Mouse (Mus musculus) thymus, adult 2 months (tissue): Measurements from ENCODE around the gene Slc38a3. TPM values are rescaled to one million over a fixed set of nuclear protein-coding genes. Genes with fewer than 3 reads are reported as not detected.

Source experiments
- DNase-seq: peaks from one replicate; pipeline ENCODE4 v3.0.0; 2021
- H3K27ac ChIP-seq: fragments of 200-500 bp; 2 replicates; pipeline ENCODE4 v1.5.1; 2012; ENCODE audit warnings: low read length, control low read depth; ENCODE audit not compliant: control insufficient read depth, insufficient read depth
- H3K27me3 ChIP-seq: fragments of 200-500 bp; 2 replicates; pipeline ENCODE4 v1.6.1; 2012; ENCODE audit warnings: mild to moderate bottlenecking, low read length, moderate library complexity, mixed read lengths; ENCODE audit not compliant: control insufficient read depth, insufficient read depth
- H3K36me3 ChIP-seq: fragments of 200-500 bp; 2 replicates; pipeline ENCODE4 v1.6.1; 2012; ENCODE audit warnings: mild to moderate bottlenecking, low read length, moderate library complexity; ENCODE audit not compliant: control insufficient read depth, insufficient read depth
- H3K4me1 ChIP-seq: fragments of 200-500 bp; replicated peaks from 2 replicates; pipeline ENCODE4 v1.6.1; 2012; ENCODE audit warnings: low read length; ENCODE audit not compliant: control insufficient read depth, insufficient read depth
- H3K4me3 ChIP-seq: fragments of 200-500 bp; 2 replicates; pipeline ENCODE4 v1.5.1; 2012; ENCODE audit warnings: mild to moderate bottlenecking, low read length, control low read depth, moderate library complexity; ENCODE audit not compliant: control insufficient read depth, insufficient read depth
- CTCF ChIP-seq: fragments of 200-500 bp; IDR thresholded peaks from 2 replicates; pipeline ENCODE4 v1.5.1; 2012; ENCODE audit warnings: mild to moderate bottlenecking, control low read depth, low read length, moderate library complexity, borderline replicate concordance; ENCODE audit not compliant: control insufficient read depth, poor library complexity, insufficient read depth; ENCODE audit errors: extremely low read depth
- POLR2A ChIP-seq: fragments of 200-500 bp; IDR thresholded peaks from 2 replicates; pipeline ENCODE4 v1.6.1; 2012; ENCODE audit warnings: mild to moderate bottlenecking, low read length, control low read depth, moderate library complexity; ENCODE audit not compliant: control insufficient read depth, poor library complexity, insufficient read depth; ENCODE audit errors: extremely low read depth
- WGBS: fragments of 180-500 bp; shearing (Covaris S2); methylation state at CpG from one replicate; pipeline ENCODE4 v1.1.7; 2018; 5-methylcytosine and 5-hydroxymethylcytosine counted together
- polyA plus RNA-seq: library from polyadenylated mRNA; depleted of rRNA; stranded (reverse); fragments of >200 nt; gene quantifications from 2 replicates; pipeline ENCODE4 v1.2.3, GENCODE M21; 2012

Slc38a3 gene
- polyA plus RNA-seq, 1 experiment, result 11.2 TPM

DNA sequence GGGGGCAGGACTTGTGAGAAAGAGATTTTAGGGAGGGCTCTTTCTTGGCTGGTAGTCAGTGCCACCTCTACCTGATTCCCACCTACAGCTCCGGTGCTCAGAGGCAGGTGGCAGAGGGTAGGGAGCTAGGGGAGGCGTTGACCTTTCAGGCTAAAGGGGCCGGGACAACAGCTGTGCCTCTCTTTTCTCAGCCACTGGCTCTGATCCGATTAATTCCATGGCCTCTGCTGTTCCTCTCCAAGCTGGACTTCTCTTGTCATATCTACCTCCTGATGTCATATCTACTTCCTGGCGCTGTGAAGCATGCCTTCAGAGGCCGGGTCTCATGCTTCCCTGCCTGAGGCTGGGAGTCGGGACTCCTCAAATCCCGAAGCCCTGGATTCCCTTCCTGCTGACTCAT lies 1.3 kb downstream of the Slc38a3 start:
- peaks cover 10% of the 10 kb centered on the region for H3K4me1 ChIP-seq
- H3K36me3 ChIP-seq, result no peaks in the 10 kb centered on the region
- no peak for TF ChIP-seq POLR2A
- TF ChIP-seq CTCF, result no peak
- no peak overlapping the region for H3K27ac ChIP-seq
- 75% methylated on average over 8 of the region's 8 CpGs for WGBS
- peaks cover 13% of the 10 kb centered on the region for H3K27me3 ChIP-seq
- no peak overlapping the region for H3K4me3 ChIP-seq
- no peak for DNase-seq

DNA sequence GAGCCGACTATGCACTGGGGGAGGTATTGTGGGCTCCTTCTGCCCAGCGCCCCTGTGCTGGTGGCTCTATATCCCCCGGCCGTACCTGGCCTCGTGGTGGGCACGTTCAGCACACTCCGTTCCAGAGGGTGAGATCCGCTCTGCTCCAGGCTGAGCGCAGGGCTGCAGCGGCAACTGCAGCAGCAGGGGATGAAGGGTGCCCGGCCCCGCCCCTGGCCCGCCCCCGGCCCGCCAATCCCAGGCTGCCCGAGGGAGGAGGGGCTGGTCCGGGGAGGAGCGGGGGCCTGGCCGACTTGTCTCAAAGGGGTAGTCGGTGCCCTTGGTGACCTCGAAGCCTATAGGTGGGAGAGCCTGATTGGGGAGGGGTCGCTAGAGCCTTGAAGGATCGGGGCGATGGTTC lies 2.1 kb downstream of the Slc38a3 start:
- Histone ChIP-seq H3K4me3 (no peak overlapping the region), H3K4me1 (peaks cover 10% of the 10 kb centered on the region), H3K27me3 (peaks cover 13% of the 10 kb centered on the region), H3K27ac (no peak overlapping the region), H3K36me3 (no peaks in the 10 kb centered on the region)
- WGBS, result 1% methylated on average over 24 of the region's 24 CpGs
- no peak for TF ChIP-seq CTCF
- no peak for TF ChIP-seq POLR2A
- DNase-seq, result peak; percentile 35

GRCm38 (mm10) chr9:107666751-107667205 lies 2.6 kb downstream of the Slc38a3 start:
- WGBS, result 4% methylated on average over 30 of the region's 30 CpGs
- H3K27ac ChIP-seq, result no peak overlapping the region
- no peak for DNase-seq
- peaks cover 10% of the 10 kb centered on the region for H3K4me1 ChIP-seq
- TF ChIP-seq CTCF (no peak), POLR2A (no peak)
- H3K4me3 ChIP-seq, result no peak overlapping the region
- H3K36me3 ChIP-seq, result no peaks in the 10 kb centered on the region
- peaks cover 13% of the 10 kb centered on the region for H3K27me3 ChIP-seq

GRCm38 (mm10) chr9:107665308-107665707 lies 4.0 kb downstream of the Slc38a3 start:
- no peaks in the 10 kb centered on the region for H3K36me3 ChIP-seq
- H3K27me3 ChIP-seq, result peaks cover 13% of the 10 kb centered on the region
- H3K4me1 ChIP-seq, result peaks cover 10% of the 10 kb centered on the region
- 78% methylated on average over 7 of the region's 7 CpGs for WGBS
- no peak overlapping the region for H3K4me3 ChIP-seq
- H3K27ac ChIP-seq, result no peak overlapping the region
- TF ChIP-seq POLR2A, result no peak
- TF ChIP-seq CTCF, result no peak
- no peak for DNase-seq

DNA sequence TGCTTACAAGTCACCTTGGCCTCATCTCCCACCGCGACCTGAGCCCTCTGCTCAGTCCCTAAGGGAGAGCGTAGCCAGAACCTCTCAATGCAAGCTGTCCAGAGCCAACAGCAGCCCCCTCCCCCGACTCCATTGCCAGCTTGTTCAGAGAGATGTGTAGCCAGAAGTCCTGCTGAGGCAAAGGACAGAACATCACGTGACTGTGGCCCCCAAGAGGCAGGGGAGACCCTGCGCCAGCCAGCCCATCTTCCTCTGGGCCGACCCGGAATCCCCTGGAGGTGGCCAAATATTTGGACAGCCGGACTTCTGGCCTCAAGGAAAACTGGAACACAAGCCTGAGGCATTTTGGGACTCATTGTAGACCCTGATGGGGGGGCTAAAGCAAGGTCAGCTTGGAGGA lies 5.8 kb downstream of the Slc38a3 start:
- H3K27ac ChIP-seq, result no peak overlapping the region
- peaks cover 10% of the 10 kb centered on the region for H3K4me1 ChIP-seq
- TF ChIP-seq CTCF (no peak), POLR2A (no peak)
- no peak for DNase-seq
- peaks cover 13% of the 10 kb centered on the region for H3K27me3 ChIP-seq
- WGBS, result 91% methylated on average over 9 of the region's 9 CpGs
- no peaks in the 10 kb centered on the region for H3K36me3 ChIP-seq
- no peak overlapping the region for H3K4me3 ChIP-seq

DNA sequence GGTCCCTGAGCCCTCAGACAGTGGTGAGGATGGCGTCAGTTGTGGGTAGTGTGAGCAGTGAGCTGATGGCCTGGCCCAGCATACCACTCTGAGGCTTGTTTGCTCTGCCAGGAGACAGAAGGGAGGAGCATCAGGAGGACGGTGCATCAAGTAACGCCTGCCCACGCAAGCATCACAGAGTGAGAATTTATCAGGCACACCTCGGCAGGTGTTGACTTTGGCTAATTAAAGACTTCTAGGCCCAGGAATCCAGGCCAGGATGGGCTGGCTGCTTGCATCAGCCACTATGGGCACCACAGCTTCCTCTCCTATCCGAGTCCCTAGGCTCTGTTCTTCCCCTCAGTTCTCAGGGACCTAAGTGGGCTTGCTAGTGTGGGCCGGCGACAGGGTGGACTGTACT lies 7.0 kb downstream of the Slc38a3 start:
- Histone ChIP-seq H3K27me3 (peaks cover 13% of the 10 kb centered on the region), H3K4me1 (peaks cover 10% of the 10 kb centered on the region), H3K36me3 (no peaks in the 10 kb centered on the region), H3K4me3 (no peak overlapping the region), H3K27ac (no peak overlapping the region)
- whole genome bisulfite sequencing, result 90% methylated on average over 8 of the region's 8 CpGs
- no peak for DNase-seq
- TF ChIP-seq POLR2A (no peak), CTCF (no peak)

GRCm38 (mm10) chr9:107660777-107661176 lies 8.6 kb downstream of the Slc38a3 start:
- Histone ChIP-seq H3K27me3 (peaks cover under 1% of the 10 kb centered on the region), H3K27ac (no peak overlapping the region), H3K4me3 (no peak overlapping the region), H3K4me1 (no peaks in the 10 kb centered on the region), H3K36me3 (no peaks in the 10 kb centered on the region)
- DNase-seq, result no peak
- TF ChIP-seq POLR2A (no peak), CTCF (no peak)
- WGBS, result 88% methylated on average over 3 of the region's 3 CpGs
